Mouse (Mus musculus) C2C12 (cell line): Measurements from ENCODE around the gene Rufy2. TPM values are rescaled to one million over a fixed set of nuclear protein-coding genes. Genes with fewer than 3 reads are reported as not detected.

ENCODE experiments used
- H3K27me3 ChIP-seq: one replicate; pipeline ENCODE4 v1.6.1; 2011; ENCODE audit not compliant: control insufficient read depth, insufficient read depth, insufficient read length
- H3K36me3 ChIP-seq: one replicate; pipeline ENCODE4 v1.6.1; 2011; ENCODE audit not compliant: control insufficient read depth, insufficient read depth
- H3K4me3 ChIP-seq: one replicate; pipeline ENCODE4 v1.5.1; 2011; ENCODE audit warnings: mild to moderate bottlenecking, control low read depth; ENCODE audit not compliant: poor library complexity, insufficient read depth, severe bottlenecking
- H3K79me2 ChIP-seq: one replicate; pipeline ENCODE4 v1.6.1; 2011; ENCODE audit not compliant: control insufficient read depth, insufficient read depth
- H3K79me3 ChIP-seq: one replicate; pipeline ENCODE4 v1.6.1; 2011; ENCODE audit warnings: low read depth, control low read depth
- H3ac ChIP-seq: one replicate; pipeline ENCODE3; 2011; ENCODE audit warnings: low read depth; ENCODE audit not compliant: control insufficient read depth, insufficient read length
- CEBPB ChIP-seq: IDR thresholded peaks from one replicate; pipeline ENCODE4 v1.6.1; 2011; ENCODE audit warnings: low read depth, mild to moderate bottlenecking, control low read depth, moderate library complexity
- CTCF ChIP-seq: IDR thresholded peaks from one replicate; pipeline ENCODE4 v1.5.1; 2011; ENCODE audit not compliant: control insufficient read depth, insufficient read depth, insufficient read length
- FOSL1 ChIP-seq: IDR thresholded peaks from one replicate; pipeline ENCODE4 v1.8.0; 2011; ENCODE audit warnings: mild to moderate bottlenecking, low read length; ENCODE audit not compliant: poor library complexity, insufficient read depth, severe bottlenecking
- MAX ChIP-seq: IDR thresholded peaks from one replicate; pipeline ENCODE4 v1.6.1; 2011; ENCODE audit warnings: mild to moderate bottlenecking, control low read depth
- MYOD1 ChIP-seq: IDR thresholded peaks from one replicate; pipeline ENCODE4 v1.6.1; 2011; ENCODE audit warnings: low read depth; ENCODE audit not compliant: control insufficient read depth, insufficient read length
- MYOG ChIP-seq: IDR thresholded peaks from one replicate; pipeline ENCODE4 v1.6.1; 2011; ENCODE audit not compliant: control insufficient read depth, insufficient read length; ENCODE audit errors: extremely low read depth
- USF1 ChIP-seq: IDR thresholded peaks from one replicate; pipeline ENCODE4 v1.6.1; 2011; ENCODE audit warnings: low read depth, mild to moderate bottlenecking, control low read depth, moderate library complexity
- long read RNA-seq, 2 experiments: library from polyadenylated mRNA; unstranded; transcript quantifications; one replicate each; pipeline ENCODE4 v2.0.0; 2019 to 2020
- polyA plus RNA-seq: library from polyadenylated mRNA; unstranded; fragments of >200 nt; fragmentation: generic; extraction: Trizol; gene quantifications from one replicate; pipeline ENCODE4 v1.2.1, GENCODE M21; 2012; ENCODE audit warnings: missing spikeins

Rufy2 gene
- polyA plus RNA-seq: 2.4 TPM
- long read RNA-seq, experiment 1, partial matches to known transcripts: 3 of 5 reads
- long read RNA-seq, experiment 1, other reads (novel, unspliced or antisense): 2 of 5 reads
- long read RNA-seq, experiment 2, partial matches to known transcripts: 1 of 4 reads
- long read RNA-seq, experiment 2, other reads (novel, unspliced or antisense): 3 of 4 reads

- H3K4me3 ChIP-seq: peak within 1 kb of the TSS; percentile 74
- H3K79me3 ChIP-seq: peaks cover 6% of the 10 kb centered on the region
- TF ChIP-seq MAX (peak; percentile 58), FOSL1 (no peak), CTCF (peak; percentile 99)
- H3K36me3 ChIP-seq: peaks cover 20% of the 10 kb centered on the region
- H3K79me2 ChIP-seq: peaks cover 22% of the 10 kb centered on the region
- H3ac ChIP-seq: peak within 1 kb of the TSS; percentile 96
- H3K27me3 ChIP-seq: no peaks in the 10 kb centered on the region
Observed at GRCm38 (mm10) chr10:62980039-62980954, at the start of gene Rufy2. Rufy2 (plus strand) TSS chr10:62980223.

- Histone ChIP-seq H3K4me3 (no peak overlapping the region), H3K36me3 (peaks cover 30% of the 10 kb centered on the region), H3K79me3 (no peaks in the 10 kb centered on the region)
Observed at GRCm38 (mm10) chr10:62932381-62932780, 47.6 kb upstream of the Rufy2 start.

GRCm38 (mm10) chr10:62944975-62945580 is 34.9 kb upstream of the Rufy2 start:
- peaks cover 6% of the 10 kb centered on the region for H3K79me3 ChIP-seq
- TF ChIP-seq CEBPB (no peak), MAX (no peak), MYOD1 (no peak), MYOG (no peak), USF1 (no peak), CTCF (no peak), FOSL1 (no peak)
- peaks cover 17% of the 10 kb centered on the region for H3K79me2 ChIP-seq
- H3K36me3 ChIP-seq: peaks cover 17% of the 10 kb centered on the region
- H3K27me3 ChIP-seq: no peaks in the 10 kb centered on the region
- no peak overlapping the region for H3K4me3 ChIP-seq
- no peak overlapping the region for H3ac ChIP-seq

More at GRCm38 (mm10) chr10:62932381-62932780, 47.6 kb upstream of the Rufy2 start:
- H3ac ChIP-seq: no peak overlapping the region
- no peaks in the 10 kb centered on the region for H3K27me3 ChIP-seq
- TF ChIP-seq MYOG (no peak), USF1 (no peak), MYOD1 (no peak), MAX (no peak), CTCF (no peak), CEBPB (no peak), FOSL1 (no peak)
- no peaks in the 10 kb centered on the region for H3K79me2 ChIP-seq

- peaks cover 27% of the 10 kb centered on the region for H3K36me3 ChIP-seq
- H3K79me3 ChIP-seq: peaks cover 6% of the 10 kb centered on the region
Observed at GRCm38 (mm10) chr10:62946738-62947471, 33.1 kb upstream of the Rufy2 start, which contains the start of gene Dna2. Dna2 (plus strand) TSS chr10:62947026.

GRCm38 (mm10) chr10:62948551-62948950 is 31.5 kb upstream of the Rufy2 start:
- H3K79me3 ChIP-seq: peaks cover 6% of the 10 kb centered on the region
- H3K4me3 ChIP-seq: no peak overlapping the region
- H3K27me3 ChIP-seq: no peaks in the 10 kb centered on the region
- peaks cover 17% of the 10 kb centered on the region for H3K79me2 ChIP-seq
- H3K36me3 ChIP-seq: peaks cover 34% of the 10 kb centered on the region
- no peak overlapping the region for H3ac ChIP-seq
- TF ChIP-seq FOSL1 (no peak), CTCF (no peak), MAX (no peak), MYOG (no peak), USF1 (no peak), MYOD1 (no peak), CEBPB (no peak)

More at GRCm38 (mm10) chr10:62946738-62947471, 33.1 kb upstream of the Rufy2 start, which contains the start of gene Dna2:
- peak within 1 kb of the TSS; percentile 90 for H3ac ChIP-seq
- no peaks in the 10 kb centered on the region for H3K27me3 ChIP-seq
- peaks cover 17% of the 10 kb centered on the region for H3K79me2 ChIP-seq
- peak within 1 kb of the TSS; percentile 65 for H3K4me3 ChIP-seq
- TF ChIP-seq CEBPB (no peak), USF1 (no peak), MYOG (no peak), MAX (peak; percentile 88), FOSL1 (no peak), MYOD1 (no peak)
